Mouse (Mus musculus) naive thymus-derived CD4-positive, alpha-beta T cell, adult 2 months (primary cell): Measurements from ENCODE around the gene Proser3.
"Not testable (repeated sequence)": the region's sequence is repeated elsewhere in the genome, so short reads cannot be mapped to it uniquely, and the experiment has no call there.

Source experiments
- DNase-seq: peaks from one replicate; pipeline ENCODE4 v3.0.0-alpha.2; 2011; ENCODE audit warnings: low read depth

Gene Proser3

GRCm38 (mm10) chr7:30544327-30544726, 7.8 kb downstream of the Proser3 start:
- no peak for DNase-seq

GRCm38 (mm10) chr7:30540572-30540971, 11.5 kb downstream of the Proser3 start:
- no peak for DNase-seq

GRCm38 (mm10) chr7:30534633-30535577, 17.2 kb downstream of the Proser3 start, which contains the start of gene Arhgap33:
Gene Arhgap33 (minus strand): TSS chr7:30535060.
- peak; percentile 97 for DNase-seq

DNA sequence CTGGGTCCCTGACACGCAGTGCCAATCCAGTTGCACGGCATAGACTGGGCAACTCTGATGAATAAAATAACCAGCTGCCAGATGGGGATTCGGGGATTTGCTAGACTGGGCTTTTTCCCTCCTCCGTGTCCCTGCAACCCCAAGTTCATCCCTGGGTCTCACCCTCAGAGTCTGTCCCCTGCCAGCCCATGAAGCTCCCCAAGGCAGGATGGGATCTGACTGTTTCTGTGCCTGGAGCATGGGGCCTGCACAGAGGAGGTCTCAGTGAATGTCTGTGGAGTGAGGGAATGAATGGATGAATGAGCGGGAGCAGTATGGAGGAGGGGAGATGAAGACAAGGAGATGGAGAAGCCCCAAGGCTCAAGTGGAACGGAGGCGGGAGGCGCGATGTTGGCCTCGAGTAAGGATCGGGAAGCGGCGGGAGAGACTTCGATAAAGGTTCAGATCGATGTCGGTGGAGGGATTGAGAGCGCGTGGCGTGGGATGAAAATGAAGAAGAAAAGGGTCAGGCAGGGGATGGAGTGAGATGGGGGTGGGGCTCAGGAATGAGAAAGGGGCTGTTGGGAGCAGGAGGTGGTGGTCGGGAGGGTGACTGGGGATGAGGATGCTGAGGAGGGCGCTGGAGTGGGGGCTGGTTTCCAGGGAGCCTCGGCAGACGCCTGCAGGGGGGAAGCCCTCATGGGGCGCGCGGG, 18.0 kb downstream of the Proser3 start:
- no peak for DNase-seq

- no peak for DNase-seq
Observed at GRCm38 (mm10) chr7:30532931-30533330, 19.2 kb downstream of the Proser3 start.

- no peak for DNase-seq
Observed at GRCm38 (mm10) chr7:30531291-30531815, 20.7 kb downstream of the Proser3 start.

GRCm38 (mm10) chr7:30526981-30527380, 25.1 kb downstream of the Proser3 start:
- no peak for DNase-seq

DNA sequence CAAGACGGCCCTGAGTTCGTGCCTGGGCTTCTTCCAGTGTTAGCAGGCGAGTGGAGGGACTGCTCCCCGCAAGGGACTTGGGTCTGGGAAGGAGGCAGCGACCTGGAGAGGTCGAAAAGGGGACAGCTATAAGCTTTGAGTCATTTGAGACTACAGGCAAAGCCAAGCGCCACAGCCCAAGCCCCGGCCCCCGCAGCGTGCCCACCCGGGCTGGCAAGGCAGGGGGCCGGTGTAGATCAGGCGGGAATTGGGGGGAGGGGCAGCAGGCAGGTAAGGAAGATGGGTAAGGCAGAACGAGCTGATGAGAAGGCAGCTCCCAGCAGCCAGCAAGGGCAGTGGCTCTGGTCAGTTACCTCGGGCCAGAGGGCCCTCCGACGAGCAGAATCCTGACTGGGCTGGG, 25.7 kb downstream of the Proser3 start:
- DNase-seq, result no peak

GRCm38 (mm10) chr7:30525954-30526353, 26.1 kb downstream of the Proser3 start:
- no peak for DNase-seq

- no peak for DNase-seq
Observed at GRCm38 (mm10) chr7:30524487-30524886, 27.6 kb downstream of the Proser3 start.

DNA sequence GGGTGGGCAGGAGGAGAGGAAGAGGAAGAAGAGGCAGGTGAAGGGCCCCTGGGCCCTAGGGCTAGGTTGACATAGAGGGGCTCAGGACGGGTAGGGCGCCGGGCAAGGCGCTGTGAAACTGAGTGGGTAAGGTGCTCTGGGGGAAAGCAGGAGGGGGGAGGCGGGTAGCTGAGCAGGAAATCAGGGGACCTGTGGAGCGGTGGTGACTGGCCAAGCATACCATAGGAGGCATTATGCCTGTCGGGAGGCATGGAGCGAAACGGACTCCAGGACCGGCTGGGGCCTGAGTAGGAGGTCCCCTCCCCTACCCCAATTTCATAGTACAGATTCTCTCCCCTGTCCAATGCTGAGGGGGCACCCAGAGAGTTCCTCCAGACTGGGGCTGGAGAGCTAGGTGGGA, 29.2 kb downstream of the Proser3 start:
- no peak for DNase-seq

GRCm38 (mm10) chr7:30520856-30521255, 31.2 kb downstream of the Proser3 start:
- no peak for DNase-seq

- DNase-seq, result no peak
Observed at GRCm38 (mm10) chr7:30520396-30520795, 31.7 kb downstream of the Proser3 start.

DNA sequence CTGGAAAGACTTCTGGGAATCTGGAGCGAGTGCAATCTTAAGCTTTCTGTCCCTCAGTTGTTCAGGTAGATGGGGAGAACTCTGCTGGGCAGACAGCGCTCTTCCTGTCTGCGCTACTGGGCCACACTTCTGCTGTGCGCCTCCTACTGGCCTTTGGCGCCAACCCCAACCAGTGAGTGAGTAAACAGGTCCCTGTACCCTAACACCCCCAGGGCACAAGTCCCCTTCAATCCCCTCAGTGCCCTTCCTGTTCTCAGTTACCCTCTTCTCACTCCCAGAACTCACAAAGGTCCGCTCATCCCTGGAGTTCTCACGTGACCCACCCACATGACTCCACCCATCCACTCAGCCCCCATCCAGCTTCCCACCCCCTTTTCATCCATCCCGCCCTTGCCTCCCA, 33.8 kb downstream of the Proser3 start:
- DNase-seq, result no peak

GRCm38 (mm10) chr7:30515003-30515760, 36.9 kb downstream of the Proser3 start:
- DNase-seq, result no peak

DNA sequence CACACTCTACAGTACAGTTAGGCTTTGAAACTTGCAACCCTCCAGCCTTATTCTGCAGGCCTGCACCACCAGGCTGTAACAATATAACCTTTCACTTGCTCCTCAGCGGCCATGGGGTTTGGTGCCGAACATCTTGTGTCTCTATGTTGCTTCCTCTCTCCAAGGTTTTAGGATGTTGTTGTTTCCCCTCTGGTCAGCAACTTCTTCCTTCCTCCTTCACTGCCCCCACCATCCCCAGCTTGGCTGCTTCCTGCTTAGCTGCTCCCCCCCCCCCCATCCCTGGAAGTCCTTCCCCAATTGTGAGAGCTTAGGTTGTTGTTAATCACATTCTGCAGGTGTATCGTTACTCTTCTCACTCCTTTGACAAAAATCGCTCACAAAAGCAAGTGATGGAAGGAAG, 44.0 kb downstream of the Proser3 start:
- no peak for DNase-seq

- not testable (repeated sequence) for DNase-seq
Observed at GRCm38 (mm10) chr7:30501159-30501558, 50.9 kb downstream of the Proser3 start.

- DNase-seq, result not testable (repeated sequence)
Observed at GRCm38 (mm10) chr7:30495506-30496042, 56.5 kb downstream of the Proser3 start.

DNA sequence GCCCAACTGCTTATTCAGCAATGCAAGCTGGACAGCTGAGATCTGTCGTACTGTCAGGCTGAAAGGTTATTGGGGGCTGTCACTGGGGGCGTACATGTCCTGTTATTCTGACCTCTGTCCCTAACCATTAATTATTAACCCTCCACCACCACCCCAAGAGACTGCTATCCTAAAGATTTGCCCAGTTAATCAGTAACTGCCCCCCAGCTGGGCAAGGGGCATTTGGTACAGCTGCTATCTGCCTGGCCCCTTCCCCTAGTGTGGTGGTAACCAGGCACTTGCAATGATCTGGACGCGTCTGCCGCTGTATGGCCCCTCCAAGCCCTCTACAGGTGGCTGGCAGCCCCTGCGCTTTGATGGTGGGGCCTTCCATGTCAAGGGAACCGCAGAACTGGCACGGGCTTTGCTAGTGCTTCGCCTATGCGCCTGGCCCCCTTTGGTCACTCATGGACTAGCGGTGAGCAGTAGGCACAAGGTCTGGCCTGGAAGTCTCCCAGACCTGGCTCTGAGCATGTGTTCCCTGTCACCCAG, 58.6 kb downstream of the Proser3 start, which contains the start of gene Prodh2:
Prodh2 (plus strand) TSS at position 222 of the 531 bp plus-strand sequence.
- DNase-seq, result no peak

GRCm38 (mm10) chr7:30492765-30493164, 59.3 kb downstream of the Proser3 start:
- peak; percentile 84 for DNase-seq

DNA sequence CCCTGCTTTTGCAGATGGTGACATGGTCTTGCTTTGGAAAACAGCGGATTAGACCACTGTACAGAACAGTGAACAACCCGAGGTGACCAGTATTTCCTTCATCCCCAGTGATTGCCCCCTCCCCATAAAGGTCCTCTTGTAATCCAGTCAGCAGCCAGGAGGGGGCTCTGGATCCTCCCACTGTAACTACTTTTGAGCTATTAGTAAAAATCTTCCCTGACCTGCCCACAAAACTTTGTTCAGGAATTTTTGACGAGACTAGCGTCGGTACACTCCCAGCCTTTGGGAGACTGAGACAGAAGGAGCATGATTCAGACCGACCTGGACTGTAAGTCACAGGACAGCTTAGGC, 61.2 kb downstream of the Proser3 start:
- DNase-seq, result no peak
